Mouse (Mus musculus) heart, postnatal 4 days (tissue): Measurements from ENCODE around the gene Adcy7. TPM values are rescaled to one million over a fixed set of nuclear protein-coding genes. Genes with fewer than 3 reads are reported as not detected.
A peak's percentile ranks its signal among the peaks of the same experiment; 100 is the strongest.

Experiments
- DNase-seq: peaks from one replicate; pipeline ENCODE4 v3.0.0; 2021
- total RNA-seq, 2 experiments: library from RNA; stranded (reverse); gene quantifications; 2 replicates each; pipeline ENCODE4 v1.2.3; 2021

Gene Adcy7
- total RNA-seq, 2 experiments from 2014 or later = 4.0 to 5.4 TPM

- DNase-seq = no peak
These were observed 1.9 kb downstream of the Adcy7 start for GRCm38 (mm10) chr8:88274090-88274489.

- DNase-seq = no peak
These were observed 7.0 kb downstream of the Adcy7 start for GRCm38 (mm10) chr8:88279220-88279619.

- DNase-seq = no peak
These were observed 7.5 kb downstream of the Adcy7 start for GRCm38 (mm10) chr8:88279670-88280069.

- no peak for DNase-seq
These were observed 8.7 kb downstream of the Adcy7 start for GRCm38 (mm10) chr8:88280904-88281303.

GRCm38 (mm10) chr8:88282684-88283083, 10.5 kb downstream of the Adcy7 start:
- DNase-seq = peak; percentile 72

GRCm38 (mm10) chr8:88283243-88284115, 11.3 kb downstream of the Adcy7 start:
- DNase-seq = no peak

- DNase-seq = peak; percentile 48
These were observed 12.5 kb downstream of the Adcy7 start for GRCm38 (mm10) chr8:88284738-88285137.

GRCm38 (mm10) chr8:88285469-88286356, 13.5 kb downstream of the Adcy7 start:
- peak; percentile 49 for DNase-seq

- DNase-seq = no peak
These were observed 14.3 kb downstream of the Adcy7 start for GRCm38 (mm10) chr8:88286421-88286960.

- DNase-seq = peak; percentile 55
These were observed 16.5 kb downstream of the Adcy7 start for GRCm38 (mm10) chr8:88288622-88289242.

GRCm38 (mm10) chr8:88289901-88290300, 17.7 kb downstream of the Adcy7 start:
- no peak for DNase-seq

- DNase-seq = no peak
These were observed 18.4 kb downstream of the Adcy7 start for GRCm38 (mm10) chr8:88290326-88291304.

GRCm38 (mm10) chr8:88291305-88291690, 19.1 kb downstream of the Adcy7 start:
- no peak for DNase-seq

- DNase-seq = no peak
These were observed 20.7 kb downstream of the Adcy7 start for GRCm38 (mm10) chr8:88292926-88293325.

GRCm38 (mm10) chr8:88293590-88294356, 21.6 kb downstream of the Adcy7 start:
- no peak for DNase-seq

GRCm38 (mm10) chr8:88294977-88295376, 22.8 kb downstream of the Adcy7 start:
- DNase-seq = no peak

- peak; percentile 41 for DNase-seq
These were observed 26.0 kb downstream of the Adcy7 start for GRCm38 (mm10) chr8:88297976-88298732.

- no peak for DNase-seq
These were observed 26.5 kb downstream of the Adcy7 start for GRCm38 (mm10) chr8:88298733-88299103.

- no peak for DNase-seq
These were observed 27.9 kb downstream of the Adcy7 start for GRCm38 (mm10) chr8:88299907-88300603.
